Mouse (Mus musculus) heart, postnatal 14 days (tissue): ENCODE results near the gene Mgat5. TPM values are rescaled to one million over a fixed set of nuclear protein-coding genes. Genes with fewer than 3 reads are reported as not detected.
A peak's percentile ranks its signal among the peaks of the same experiment; 100 is the strongest.

ENCODE experiments used
- DNase-seq, 2 experiments: peaks; one replicate each; pipeline ENCODE4 v3.0.0; 2021 to 2022
- intact Hi-C: fragments of 180-260 bp; cut with DNase I; formaldehyde crosslinking; loops from one replicate; pipeline ENCODE4 v1.15.1; 2025
- total RNA-seq, 2 experiments: library from RNA; stranded (reverse); gene quantifications; 2 replicates each; pipeline ENCODE4 v1.2.3; 2021

The Mgat5 gene
- total RNA-seq, 2 experiments from 2014 or later: 15.6 to 15.7 TPM

GRCm38 (mm10) chr1:127214585-127215232 lies 9.9 kb downstream of the Mgat5 start:
- no peak for DNase-seq
- intact Hi-C loops: no loop called here

- DNase-seq: no peak
- intact Hi-C loops: no loop called here
These were observed 12.2 kb downstream of the Mgat5 start for GRCm38 (mm10) chr1:127216979-127217378.

- no peak for DNase-seq
- intact Hi-C loops: no loop called here
These were observed 12.8 kb downstream of the Mgat5 start for GRCm38 (mm10) chr1:127217665-127218064.

- intact Hi-C loops: no loop called here
- DNase-seq: no peak
These were observed 13.4 kb downstream of the Mgat5 start for GRCm38 (mm10) chr1:127218182-127218581.

GRCm38 (mm10) chr1:127219161-127219560 lies 14.3 kb downstream of the Mgat5 start:
- DNase-seq: no peak
- intact Hi-C loops: no loop called here

DNA sequence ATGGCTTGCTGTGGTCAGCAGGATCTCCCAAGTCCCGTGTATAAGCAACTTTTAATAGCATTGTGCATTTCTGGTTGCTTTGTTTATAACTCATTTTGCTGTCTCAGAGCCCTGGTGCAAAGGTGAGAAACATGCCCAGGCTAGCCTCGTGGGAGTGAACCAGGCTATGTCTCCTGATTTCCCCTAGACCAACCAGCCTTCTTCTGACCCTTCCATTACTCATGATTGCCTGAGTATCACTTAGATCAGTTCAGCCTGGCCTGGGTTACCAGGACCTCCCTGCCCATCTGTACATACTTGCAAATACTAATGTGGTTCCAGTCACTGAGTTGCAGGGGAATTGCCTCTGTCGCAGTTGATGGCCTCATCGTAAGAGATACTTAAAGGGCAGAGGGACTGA lies 14.8 kb downstream of the Mgat5 start:
- no peak for DNase-seq
- intact Hi-C loops: no loop called here

DNA sequence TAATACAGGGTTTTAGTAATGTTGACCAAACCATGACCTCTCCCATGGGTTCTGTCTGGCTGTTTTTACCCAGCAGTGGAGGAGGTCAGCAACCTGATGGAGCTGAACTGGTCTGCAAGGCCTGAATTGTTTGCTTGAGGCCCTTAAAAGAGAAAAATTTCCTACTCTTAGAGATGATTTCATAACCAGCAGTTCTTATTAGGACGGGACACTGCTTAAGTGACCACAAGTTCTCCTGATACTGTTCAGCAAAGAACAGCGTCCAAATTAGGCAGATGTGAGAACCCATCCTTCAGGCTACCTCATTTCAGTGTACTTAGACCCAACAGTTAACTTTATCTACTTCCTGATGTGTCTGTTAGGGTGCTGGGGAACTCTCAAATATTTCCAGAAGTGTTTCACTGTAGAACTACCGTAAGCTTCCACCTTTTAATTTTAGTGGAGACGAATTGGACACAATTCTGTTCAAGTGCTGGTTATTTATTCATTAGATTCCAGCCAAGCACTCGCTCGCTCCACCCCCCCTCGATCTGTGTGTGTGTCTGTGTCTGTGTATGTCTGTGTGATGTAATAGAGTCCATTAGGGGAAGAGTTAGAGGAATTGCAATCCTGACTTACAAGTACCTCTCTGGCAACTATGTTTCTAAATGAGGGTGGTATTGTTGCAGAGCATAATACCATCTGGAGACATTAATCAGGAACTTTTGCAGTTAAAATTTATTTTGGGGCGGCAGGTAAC lies 17.4 kb downstream of the Mgat5 start:
- intact Hi-C loops: no loop called here

GRCm38 (mm10) chr1:127225060-127225459 lies 20.2 kb downstream of the Mgat5 start:
- intact Hi-C loops: no loop called here

More for the DNA sequence above, 17.4 kb downstream of the Mgat5 start:
- no peak for DNase-seq

DNA sequence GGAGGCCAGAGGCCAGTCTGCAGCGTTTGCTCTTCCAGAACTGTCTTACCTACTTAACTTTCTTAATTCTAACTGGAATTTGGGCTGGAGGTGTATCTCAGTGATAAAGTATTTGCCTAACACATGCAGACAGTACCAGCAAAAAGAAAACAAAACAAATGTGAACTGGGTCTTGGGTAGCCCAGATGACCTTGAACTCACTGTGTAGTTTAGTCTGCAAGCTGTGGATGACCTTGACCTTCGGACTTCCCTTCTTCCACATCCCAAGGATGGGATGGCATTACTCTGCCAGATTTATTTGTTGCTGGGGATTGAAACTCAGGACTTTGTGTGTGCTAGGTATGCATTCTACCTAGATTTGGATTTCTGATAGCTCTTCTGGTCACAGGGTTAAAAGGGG lies 24.2 kb downstream of the Mgat5 start:
- intact Hi-C loops: no loop called here
- DNase-seq: no peak

More at GRCm38 (mm10) chr1:127225060-127225459, 20.2 kb downstream of the Mgat5 start:
- DNase-seq: no peak

- DNase-seq: no peak
- intact Hi-C loops: no loop called here
These were observed 25.7 kb downstream of the Mgat5 start for GRCm38 (mm10) chr1:127230468-127230867.

- intact Hi-C loops: no loop called here
- DNase-seq: no peak
These were observed 28.4 kb downstream of the Mgat5 start for GRCm38 (mm10) chr1:127233191-127233651.

DNA sequence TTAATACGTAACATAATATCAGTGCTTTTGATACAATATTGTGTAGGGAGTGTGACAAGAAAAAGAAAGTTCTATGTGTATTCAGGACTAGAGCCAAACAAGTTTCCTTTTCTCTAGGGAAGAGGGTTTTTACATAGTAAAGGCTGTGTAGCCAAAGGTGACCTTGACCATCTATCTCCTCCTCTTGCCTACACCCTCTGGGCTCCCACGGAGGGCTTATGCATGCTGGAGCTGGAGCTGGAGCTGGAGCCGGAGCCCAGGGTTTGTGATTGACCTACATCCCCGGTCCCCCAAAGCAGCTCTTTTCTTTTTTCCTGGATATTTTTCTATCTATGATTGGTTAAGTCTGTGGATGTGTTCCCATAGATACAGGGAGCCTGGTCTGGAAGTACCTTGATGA lies 30.3 kb downstream of the Mgat5 start:
- no peak for DNase-seq
- intact Hi-C loops: no loop called here

DNA sequence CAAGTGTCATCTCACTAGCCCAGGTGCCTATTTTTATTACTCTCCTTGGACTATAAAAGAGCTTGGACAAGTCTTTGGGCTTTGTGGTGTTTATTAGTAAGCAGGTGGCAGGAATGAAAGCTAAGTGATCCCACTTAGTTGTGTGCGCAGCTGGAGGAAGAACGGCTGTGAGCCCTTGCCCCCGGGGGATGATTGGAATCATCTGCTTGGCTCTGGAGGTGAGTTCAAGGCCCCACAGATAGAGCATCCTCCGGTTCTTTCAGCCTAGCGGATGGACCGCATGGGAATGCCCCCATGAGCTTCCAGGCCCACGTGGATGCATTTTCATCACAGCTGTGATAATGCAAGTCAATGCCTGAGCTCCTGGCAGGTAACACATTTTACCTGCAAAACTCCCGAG lies 31.6 kb downstream of the Mgat5 start:
- intact Hi-C loops: no loop called here
- DNase-seq: no peak

DNA sequence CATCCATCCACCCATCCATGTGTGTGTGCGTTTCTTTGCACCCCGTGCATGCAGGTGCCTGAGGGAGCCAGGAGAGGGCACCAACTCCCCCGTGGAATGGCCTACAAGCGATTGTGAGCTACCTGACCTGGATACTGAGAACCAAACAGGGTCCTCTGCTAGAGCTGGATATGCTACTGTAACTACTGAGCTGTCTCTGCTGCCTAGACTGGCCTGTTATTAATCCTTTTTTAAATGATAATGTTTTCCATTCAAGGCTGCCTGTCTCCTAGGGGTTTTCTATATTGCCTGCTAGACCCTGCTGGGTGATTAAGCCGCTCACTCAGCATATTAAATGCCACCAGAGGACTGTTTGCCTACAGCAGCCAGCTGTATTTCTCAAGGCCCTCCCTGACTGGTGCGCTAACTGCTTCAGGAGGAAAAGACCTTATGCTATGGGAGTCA lies 34.1 kb downstream of the Mgat5 start:
- DNase-seq: no peak

DNA sequence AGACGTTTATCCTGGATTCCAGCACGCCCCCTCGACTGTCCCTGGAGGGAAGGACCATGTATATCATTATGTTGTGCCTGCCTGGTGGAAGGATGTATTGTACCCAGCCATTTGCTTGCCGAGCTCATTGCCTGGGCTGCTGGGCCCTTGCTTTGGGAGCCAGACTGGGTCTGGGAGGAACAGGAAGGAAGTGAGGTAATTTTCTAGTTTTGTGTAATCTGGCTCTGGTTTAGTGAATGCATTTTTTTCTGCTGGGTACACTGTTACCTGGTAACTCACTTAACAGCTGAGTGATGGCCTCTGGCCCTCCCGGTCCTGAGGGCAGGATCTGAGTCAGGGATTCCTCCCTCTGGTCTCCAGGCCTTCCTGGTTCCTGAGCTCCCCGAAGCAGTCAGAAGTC lies 35.1 kb downstream of the Mgat5 start:
- intact Hi-C loops: no loop called here
- DNase-seq: peak; percentile 20 to 29

More for the DNA sequence above, 34.1 kb downstream of the Mgat5 start:
- intact Hi-C loops: no loop called here

DNA sequence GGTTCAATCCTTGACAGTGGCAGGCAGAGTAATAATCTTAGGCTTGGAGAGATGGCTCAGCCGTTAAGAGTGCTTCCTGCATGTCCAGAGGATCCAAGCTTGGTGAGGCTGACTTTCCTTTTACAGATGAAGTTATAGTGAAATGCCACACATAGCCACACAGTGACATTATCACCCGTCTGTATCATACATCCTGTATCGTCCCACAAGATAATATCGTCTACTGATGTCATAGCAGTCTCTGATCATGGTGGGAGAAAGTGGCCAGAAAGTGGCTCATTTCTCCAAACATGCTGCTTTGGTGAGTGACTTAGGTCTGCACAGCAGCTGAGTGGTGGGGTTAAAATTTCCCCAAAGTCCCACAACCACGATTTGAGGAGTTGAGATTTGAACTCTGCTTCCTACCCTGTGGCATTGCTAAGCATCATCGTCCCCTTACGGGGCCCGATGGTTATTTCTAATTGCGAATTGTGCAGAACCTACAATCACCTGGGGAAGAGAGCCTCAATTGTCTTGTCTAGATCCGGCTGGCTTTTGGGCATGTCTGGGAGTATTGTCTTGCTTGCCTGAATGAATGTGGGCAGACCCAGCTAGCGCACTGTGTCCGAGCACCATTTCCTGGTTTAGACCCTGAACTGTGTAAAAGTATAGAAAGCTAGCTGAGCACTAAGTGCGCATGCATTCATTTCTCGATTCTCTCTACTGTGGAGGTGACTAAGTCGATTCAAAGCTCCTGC lies 37.5 kb downstream of the Mgat5 start:
- intact Hi-C loops: no loop called here
- no peak for DNase-seq

DNA sequence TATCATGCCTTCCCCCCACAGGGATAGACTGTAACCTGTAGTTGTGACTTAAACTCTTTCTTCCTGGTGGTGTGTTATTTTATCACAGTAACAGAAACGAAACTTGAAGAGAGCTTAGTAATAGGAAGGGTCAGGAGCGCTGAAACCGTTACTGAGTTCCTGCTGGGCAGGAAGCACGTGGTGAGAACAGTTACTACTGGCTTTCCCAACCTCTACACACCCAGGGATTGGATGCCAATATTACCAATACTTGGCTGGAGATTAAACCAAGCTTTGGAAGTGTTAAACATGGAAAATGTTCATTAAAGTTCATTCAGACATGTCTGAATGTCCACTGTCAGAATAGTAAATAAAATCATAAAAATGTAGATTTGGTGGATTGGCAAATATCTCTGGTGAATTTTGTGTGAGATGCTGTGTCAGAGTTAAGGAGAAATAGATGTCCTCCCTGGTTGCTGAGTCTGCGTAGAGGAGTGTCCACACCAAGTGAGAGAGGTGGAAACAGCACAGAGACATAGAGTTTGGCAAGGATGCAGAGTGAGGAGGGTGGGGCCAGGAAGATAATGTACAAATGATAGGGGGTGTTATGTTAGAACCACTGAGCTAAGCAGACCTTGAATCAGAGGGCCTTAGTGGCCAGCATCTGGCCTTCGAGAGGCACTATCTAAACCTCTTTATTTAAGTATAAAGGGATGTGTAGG lies 38.2 kb downstream of the Mgat5 start:
- no peak for DNase-seq
- intact Hi-C loops: no loop called here

DNA sequence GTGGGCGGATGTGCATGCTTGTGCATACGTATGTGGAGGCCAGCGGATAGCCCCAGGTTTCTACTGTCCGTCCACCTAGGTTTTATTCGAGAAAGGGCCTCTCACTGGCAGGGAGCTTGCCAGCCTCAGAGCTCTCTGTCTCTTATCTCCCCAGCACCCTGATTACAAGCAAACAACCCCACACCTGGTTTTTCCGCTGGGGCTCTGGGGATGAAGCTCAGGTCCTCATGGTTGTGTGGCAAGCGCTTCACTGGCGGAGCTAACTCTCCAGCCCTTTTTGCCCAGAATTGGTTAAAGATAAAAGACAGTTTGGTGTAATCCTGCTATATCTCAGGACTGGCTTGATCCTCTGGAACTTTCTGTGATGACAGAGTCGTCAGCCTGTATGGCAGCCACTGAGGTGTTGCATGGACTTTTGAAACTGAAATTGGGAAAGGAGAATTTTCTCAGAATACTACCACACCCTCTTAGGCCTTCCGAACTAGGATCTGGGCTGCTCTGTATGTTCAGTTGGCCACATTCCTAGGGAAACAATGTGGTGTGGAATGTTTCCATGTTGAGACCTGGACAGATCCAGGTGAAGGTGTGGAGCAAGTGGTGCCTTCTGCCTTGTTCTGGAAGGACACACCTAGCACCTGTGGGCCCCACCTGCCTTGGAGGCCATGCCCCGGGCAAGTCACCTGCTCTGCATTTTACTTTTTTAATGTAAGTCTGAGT lies 39.4 kb downstream of the Mgat5 start:
- no peak for DNase-seq
- intact Hi-C loops: no loop called here

DNA sequence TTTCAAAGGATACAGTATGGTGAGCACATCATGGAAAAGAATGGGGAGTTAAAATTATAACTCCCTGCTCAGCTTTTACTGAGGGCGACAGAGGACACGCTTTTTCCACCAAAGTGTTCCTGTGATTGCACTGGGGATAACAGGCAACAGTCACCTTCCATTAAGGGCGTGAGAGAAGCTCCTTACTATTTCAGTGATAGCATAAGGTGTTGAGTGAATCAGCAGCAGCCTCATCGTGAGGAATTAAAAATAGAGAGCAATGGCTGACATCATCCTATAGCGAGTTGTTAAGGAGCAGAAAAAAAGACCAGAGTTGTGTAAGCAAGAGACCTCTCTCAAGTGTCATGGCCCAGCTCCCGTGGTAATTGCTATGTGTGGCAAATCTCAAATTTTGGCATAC lies 41.3 kb downstream of the Mgat5 start:
- no peak for DNase-seq
- intact Hi-C loops: no loop called here

DNA sequence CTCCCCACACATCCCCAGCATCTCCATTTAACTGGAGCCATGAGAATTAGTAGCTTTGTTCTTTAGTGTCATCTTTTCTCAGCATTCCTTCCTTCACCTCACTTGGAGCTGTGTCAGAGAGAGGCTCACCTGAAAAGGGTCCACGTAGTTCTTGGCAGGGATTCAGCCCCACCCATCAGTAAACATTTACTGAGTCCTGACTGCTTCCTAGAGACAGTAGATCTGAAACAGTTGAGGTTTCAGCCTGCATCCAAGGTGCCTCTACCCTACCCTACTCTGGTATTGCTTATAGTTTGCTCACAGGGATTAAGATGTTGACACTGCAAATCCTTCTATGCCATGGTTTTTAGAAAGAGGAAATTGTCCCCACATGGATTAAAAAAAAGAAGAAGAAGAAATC lies 43.6 kb downstream of the Mgat5 start:
- DNase-seq: no peak
- intact Hi-C loops: no loop called here
